Mouse (Mus musculus): ENCODE data around the gene Gm20388.

GRCm38 (mm10) chr8:120160366-120160765 lies 249.7 kb downstream of the Gm20388 start:
- no peak for TF ChIP-seq CTCF (IDR thresholded peaks at IDR 0.05; ENCODE audit: low read depth)
- TF ChIP-seq EP300 (IDR thresholded peaks at IDR 0.05; ENCODE audit: low read depth), result no peak
